Mouse (Mus musculus): ENCODE measurements at regions not wholly inside any gene's neighbourhood (a gene's known extent, or its start where the extent isn't known, plus 50 kb on each side); places are given as distances from the start of the nearest gene placed in this dataset.

- TF ChIP-seq CTCF (IDR thresholded peaks at IDR 0.05; ENCODE audit: control insufficient read depth, insufficient read depth, insufficient read length) = no peak
- TF ChIP-seq MAX (IDR thresholded peaks at IDR 0.05) = no peak
- TF ChIP-seq CEBPB (IDR thresholded peaks at IDR 0.05; ENCODE audit: low read depth) = no peak
- TF ChIP-seq MYOD1 (IDR thresholded peaks at IDR 0.05; ENCODE audit: control insufficient read depth, insufficient read length, low read depth) = no peak
These were observed 94.6 kb upstream of the Map3k1 start for GRCm38 (mm10) chr13:111903361-111903760.
